Mouse (Mus musculus): ENCODE measurements at regions not wholly inside any gene's neighbourhood (a gene's known extent, or its start where the extent isn't known, plus 50 kb on each side); places are given as distances from the start of the nearest gene placed in this dataset.

GRCm38 (mm10) chr16:29934649-29935048, 129.5 kb upstream of the Hes1 start:
- H3K9me3 ChIP-seq (ENCODE audit: control insufficient read depth, low read length): no peaks in the 10 kb centered on the region
- H3K4me2 ChIP-seq (ENCODE audit: low read depth): no peak overlapping the region
- 63% methylated on average over 1 of the region's 1 CpGs for WGBS (ENCODE audit: insufficient replicate concordance)
- no peaks in the 10 kb centered on the region for H3K27me3 ChIP-seq (ENCODE audit: control insufficient read depth, insufficient read depth, low read length)
- TF ChIP-seq EP300 (IDR thresholded peaks at IDR 0.05; ENCODE audit: low read depth) (no peak), CTCF (IDR thresholded peaks at IDR 0.05; ENCODE audit: low read depth) (no peak)
- DNase-seq (ENCODE audit: low read depth in 3 of 3, low spot score in 3 of 3): no peak
- no peaks in the 10 kb centered on the region; a peak in 1 of 4 replicates for H3K4me1 ChIP-seq (replicated peaks; ENCODE audit: control insufficient read depth in 2 of 2, insufficient read depth in 2 of 2, low read length in 1 of 2)
- no peak overlapping the region for H3K9ac ChIP-seq (replicated peaks)
- no peak for ATAC-seq (ENCODE audit: insufficient read depth)
- no peak overlapping the region for H3K4me3 ChIP-seq (ENCODE audit: insufficient read depth in 1 of 2, low read depth in 2 of 2, low read length in 2 of 2)
- no peaks in the 10 kb centered on the region for H3K36me3 ChIP-seq (replicated peaks; ENCODE audit: control insufficient read depth, insufficient read depth, low read depth)
- no peak overlapping the region for H3K27ac ChIP-seq

- Histone ChIP-seq H3K4me2 (ENCODE audit: low read depth) (no peak overlapping the region), H3K27ac (no peak overlapping the region), H3K9ac (replicated peaks) (no peak overlapping the region), H3K4me1 (replicated peaks; ENCODE audit: control insufficient read depth in 2 of 2, insufficient read depth in 2 of 2, low read length in 1 of 2) (peaks cover 0 to 2% of the 10 kb centered on the region in 2 experiments; a peak in 2 of 4 replicates), H3K27me3 (ENCODE audit: control insufficient read depth, insufficient read depth, low read length) (no peaks in the 10 kb centered on the region), H3K36me3 (replicated peaks; ENCODE audit: control insufficient read depth, insufficient read depth, low read depth) (no peaks in the 10 kb centered on the region), H3K4me3 (ENCODE audit: insufficient read depth in 1 of 2, low read depth in 2 of 2, low read length in 2 of 2) (no peak overlapping the region), H3K9me3 (ENCODE audit: control insufficient read depth, low read length) (no peaks in the 10 kb centered on the region)
- no peak for DNase-seq (ENCODE audit: low read depth in 3 of 3, low spot score in 3 of 3)
- ATAC-seq (ENCODE audit: insufficient read depth): no peak
- WGBS (ENCODE audit: insufficient replicate concordance): 76% methylated on average over 9 of the region's 9 CpGs
- TF ChIP-seq CTCF (IDR thresholded peaks at IDR 0.05; ENCODE audit: low read depth): no peak
- TF ChIP-seq EP300 (IDR thresholded peaks at IDR 0.05; ENCODE audit: low read depth): no peak
These were observed 125.5 kb upstream of the Hes1 start for GRCm38 (mm10) chr16:29938700-29939099.

- Histone ChIP-seq H3K27ac (no peak overlapping the region), H3K9ac (replicated peaks) (no peak overlapping the region), H3K4me2 (ENCODE audit: low read depth) (no peak overlapping the region), H3K9me3 (ENCODE audit: control insufficient read depth, low read length) (no peaks in the 10 kb centered on the region), H3K27me3 (ENCODE audit: control insufficient read depth, insufficient read depth, low read length) (no peaks in the 10 kb centered on the region), H3K4me3 (ENCODE audit: insufficient read depth in 1 of 2, low read depth in 2 of 2, low read length in 2 of 2) (no peak overlapping the region), H3K36me3 (replicated peaks; ENCODE audit: control insufficient read depth, insufficient read depth, low read depth) (no peaks in the 10 kb centered on the region), H3K4me1 (replicated peaks; ENCODE audit: control insufficient read depth in 2 of 2, insufficient read depth in 2 of 2, low read length in 1 of 2) (peaks cover 0 to 6% of the 10 kb centered on the region in 2 experiments; a peak in 2 of 4 replicates)
- ATAC-seq (ENCODE audit: insufficient read depth): no peak
- no peak for DNase-seq (ENCODE audit: low read depth in 3 of 3, low spot score in 3 of 3)
- WGBS (ENCODE audit: insufficient replicate concordance): 67% methylated on average over 8 of the region's 8 CpGs
- TF ChIP-seq CTCF (IDR thresholded peaks at IDR 0.05; ENCODE audit: low read depth): no peak
- no peak for TF ChIP-seq EP300 (IDR thresholded peaks at IDR 0.05; ENCODE audit: low read depth)
These were observed 124.8 kb upstream of the Hes1 start for GRCm38 (mm10) chr16:29939331-29939850.

- Histone ChIP-seq H3K27ac (no peak overlapping the region), H3K4me3 (ENCODE audit: insufficient read depth in 1 of 2, low read depth in 2 of 2, low read length in 2 of 2) (no peak overlapping the region), H3K27me3 (ENCODE audit: control insufficient read depth, insufficient read depth, low read length) (no peaks in the 10 kb centered on the region), H3K9ac (replicated peaks) (no peak overlapping the region), H3K9me3 (ENCODE audit: control insufficient read depth, low read length) (no peaks in the 10 kb centered on the region), H3K36me3 (replicated peaks; ENCODE audit: control insufficient read depth, insufficient read depth, low read depth) (no peaks in the 10 kb centered on the region), H3K4me2 (ENCODE audit: low read depth) (no peak overlapping the region), H3K4me1 (replicated peaks; ENCODE audit: control insufficient read depth in 2 of 2, insufficient read depth in 2 of 2, low read length in 1 of 2) (peaks cover 0 to 13% of the 10 kb centered on the region in 2 experiments; a peak in 3 of 4 replicates)
- TF ChIP-seq EP300 (IDR thresholded peaks at IDR 0.05; ENCODE audit: low read depth) (no peak), CTCF (IDR thresholded peaks at IDR 0.05; ENCODE audit: low read depth) (no peak)
- no peak for ATAC-seq (ENCODE audit: insufficient read depth)
- 67% methylated on average over 12 of the region's 12 CpGs for WGBS (ENCODE audit: insufficient replicate concordance)
- no peak for DNase-seq (ENCODE audit: low read depth in 3 of 3, low spot score in 3 of 3)
These were observed 124.1 kb upstream of the Hes1 start for GRCm38 (mm10) chr16:29939869-29940707.

- DNase-seq (ENCODE audit: low read depth in 3 of 3, low spot score in 3 of 3) (no peak), ATAC-seq (ENCODE audit: insufficient read depth) (no peak)
- no peaks in the 10 kb centered on the region for H3K27me3 ChIP-seq (ENCODE audit: control insufficient read depth, insufficient read depth, low read length)
- H3K27ac ChIP-seq: no peak overlapping the region
- TF ChIP-seq EP300 (IDR thresholded peaks at IDR 0.05; ENCODE audit: low read depth): no peak
- no peak for TF ChIP-seq CTCF (IDR thresholded peaks at IDR 0.05; ENCODE audit: low read depth)
- peaks cover 4 to 21% of the 10 kb centered on the region in 2 experiments; a peak in 3 of 4 replicates for H3K4me1 ChIP-seq (replicated peaks; ENCODE audit: control insufficient read depth in 2 of 2, insufficient read depth in 2 of 2, low read length in 1 of 2)
- H3K4me3 ChIP-seq (ENCODE audit: insufficient read depth in 1 of 2, low read depth in 2 of 2, low read length in 2 of 2): no peak overlapping the region
- WGBS (ENCODE audit: insufficient replicate concordance): 54% methylated on average over 7 of the region's 7 CpGs
- no peaks in the 10 kb centered on the region for H3K36me3 ChIP-seq (replicated peaks; ENCODE audit: control insufficient read depth, insufficient read depth, low read depth)
- H3K9ac ChIP-seq (replicated peaks): no peak overlapping the region
- H3K9me3 ChIP-seq (ENCODE audit: control insufficient read depth, low read length): no peaks in the 10 kb centered on the region
- no peak overlapping the region for H3K4me2 ChIP-seq (ENCODE audit: low read depth)
These were observed 122.1 kb upstream of the Hes1 start for GRCm38 (mm10) chr16:29942111-29942510.
